Mouse (Mus musculus) mouse embryonic stem cell (cell line): ENCODE data around the gene Arntl.

Source experiments
- in situ Hi-C, 2 experiments: fragments of 300-500 bp; cut with MboI; formaldehyde crosslinking; loops; 1 replicate in 1 of 2; 3 replicates in 1 of 2; pipeline ENCODE4 v1.14.3; 2019 to 2020; ENCODE audit warnings: low sequenced_read_pairs in 2 of 2, low pct_unique_long_range_greater_than_20kb in 1 of 2, mixed read lengths in 1 of 2; ENCODE audit not compliant: unreplicated experiment in 1 of 2

The Arntl gene

DNA sequence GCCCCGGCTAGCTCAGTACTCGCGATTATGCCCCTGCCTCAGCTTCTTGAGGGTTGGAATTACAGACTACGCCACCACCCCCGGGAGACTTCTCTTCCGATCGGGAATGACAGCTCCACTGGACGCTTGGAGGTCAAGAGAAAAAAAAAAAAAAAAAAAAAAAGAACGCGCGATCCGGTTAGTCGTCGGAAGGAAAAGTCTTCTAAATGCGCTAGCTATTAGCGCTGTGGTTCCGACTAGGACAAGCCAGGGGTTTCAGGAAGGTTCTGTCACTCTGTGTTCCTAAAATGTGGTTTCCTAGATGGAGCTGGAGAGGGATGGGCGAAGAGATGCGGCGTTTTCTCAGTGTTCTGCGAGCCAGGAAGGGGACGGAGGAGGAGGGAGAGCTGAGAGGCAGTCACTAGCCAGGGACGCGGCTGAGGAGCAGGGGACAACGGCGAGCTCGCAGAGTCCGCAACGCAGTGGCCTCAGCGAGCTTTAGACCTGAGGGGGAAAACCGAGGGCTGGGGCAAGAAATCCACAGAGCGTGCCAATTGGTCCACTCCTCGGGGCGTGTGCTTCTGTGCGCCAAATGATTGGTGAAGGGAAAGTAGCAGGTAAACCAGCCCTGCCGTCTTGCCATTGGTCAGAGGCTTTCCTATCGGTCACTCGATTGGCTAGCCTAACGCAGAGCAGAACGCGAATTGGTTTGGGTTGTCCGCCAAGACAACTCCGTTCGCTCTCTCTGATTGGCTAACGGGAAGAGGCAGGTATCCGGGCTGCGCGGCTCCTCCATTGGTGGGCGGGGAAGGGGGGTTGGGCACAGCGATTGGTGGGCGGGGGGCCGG, at the start of gene Arntl:
Gene Arntl, plus strand, starts transcription at position 822 of the 827 bp plus-strand sequence.
- in situ Hi-C loops: no loop called here

DNA sequence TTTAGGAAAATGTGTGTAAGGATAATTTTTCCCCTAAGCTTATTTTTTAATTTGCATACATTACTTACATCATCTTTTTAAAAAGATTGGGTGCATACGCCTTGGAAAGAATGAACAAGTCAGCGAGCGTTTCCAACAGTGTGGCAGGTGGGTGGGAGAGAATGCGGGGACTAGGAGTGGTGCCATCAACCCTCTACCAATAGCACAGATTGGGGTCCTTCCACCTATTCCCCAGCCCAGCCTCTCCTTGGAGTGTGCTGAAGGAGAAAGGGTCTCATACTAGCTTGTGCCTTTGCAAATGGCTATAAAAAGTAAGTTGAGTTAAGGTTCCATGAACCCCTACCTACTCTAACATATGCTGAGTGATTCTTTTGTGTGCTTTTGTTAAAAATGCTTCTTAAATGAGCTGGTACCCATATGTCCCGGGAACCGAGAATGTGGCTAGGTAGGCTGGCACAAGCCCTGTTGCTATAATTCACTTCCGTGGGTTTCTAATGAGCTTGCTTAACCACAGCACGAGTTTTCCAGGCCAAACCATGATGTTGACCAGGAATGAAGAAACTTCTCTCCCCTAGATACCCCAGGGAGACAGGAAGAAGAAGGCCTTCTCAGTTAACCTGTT, 46.1 kb upstream of the Arntl start:
- in situ Hi-C loops: no loop called here

DNA sequence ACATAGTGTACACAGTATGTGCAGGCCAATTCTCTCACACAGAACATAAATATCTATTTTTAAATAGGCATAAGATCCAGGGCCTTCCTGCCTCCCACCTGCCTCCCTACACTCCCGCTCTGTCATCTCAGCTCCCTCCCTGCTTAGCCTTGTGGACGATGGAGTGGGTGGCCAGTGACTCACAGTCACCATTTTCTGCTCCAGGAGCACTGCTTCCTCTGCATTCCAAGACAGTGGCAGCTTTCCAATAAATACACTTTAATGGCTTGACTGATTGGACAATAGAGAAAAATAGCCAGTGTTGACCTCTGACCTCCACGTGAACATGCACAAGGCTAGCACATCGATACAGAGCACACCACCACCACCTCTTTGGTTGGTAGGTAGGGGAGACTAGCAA, 42.5 kb upstream of the Arntl start:
- in situ Hi-C loops: no loop called here

DNA sequence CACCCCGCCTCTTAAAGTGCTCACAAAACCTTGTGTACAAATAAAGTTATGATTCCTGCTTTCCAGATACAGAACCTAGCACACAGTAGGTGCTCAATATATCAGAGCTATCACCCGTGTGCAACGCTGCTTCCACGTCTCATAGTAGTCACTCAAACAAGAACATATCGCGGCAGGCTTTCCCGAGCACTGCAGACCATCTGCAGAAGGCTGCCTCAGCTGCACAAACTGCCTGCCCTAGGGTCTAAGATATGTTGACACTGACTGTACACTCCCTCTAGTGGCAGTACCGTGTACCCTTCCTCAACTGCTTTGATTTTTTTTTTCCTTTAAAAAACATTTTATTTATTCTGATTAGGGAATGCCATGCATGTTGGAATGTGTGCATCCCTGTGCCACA, 40.2 kb upstream of the Arntl start:
- in situ Hi-C loops: no loop called here

DNA sequence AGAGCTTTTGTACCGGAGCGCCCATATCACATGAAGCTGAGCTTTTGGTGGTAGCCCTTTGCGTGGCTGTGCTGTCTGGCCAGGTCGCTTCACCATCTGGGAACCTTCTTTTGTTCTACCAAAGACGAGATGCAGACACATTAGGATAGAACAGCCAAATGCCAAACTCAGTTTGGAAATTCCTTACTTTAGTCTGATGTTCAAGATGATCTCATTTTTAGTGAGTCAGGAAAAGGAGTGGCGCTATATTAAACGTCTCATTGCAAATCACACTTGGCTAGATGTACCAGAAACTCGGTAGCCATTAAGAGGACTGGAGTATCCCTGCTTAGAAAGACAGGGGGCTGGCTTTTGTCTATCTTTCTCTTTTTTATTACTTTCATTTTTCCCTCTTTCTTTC, 38.7 kb upstream of the Arntl start:
- in situ Hi-C loops: no loop called here

DNA sequence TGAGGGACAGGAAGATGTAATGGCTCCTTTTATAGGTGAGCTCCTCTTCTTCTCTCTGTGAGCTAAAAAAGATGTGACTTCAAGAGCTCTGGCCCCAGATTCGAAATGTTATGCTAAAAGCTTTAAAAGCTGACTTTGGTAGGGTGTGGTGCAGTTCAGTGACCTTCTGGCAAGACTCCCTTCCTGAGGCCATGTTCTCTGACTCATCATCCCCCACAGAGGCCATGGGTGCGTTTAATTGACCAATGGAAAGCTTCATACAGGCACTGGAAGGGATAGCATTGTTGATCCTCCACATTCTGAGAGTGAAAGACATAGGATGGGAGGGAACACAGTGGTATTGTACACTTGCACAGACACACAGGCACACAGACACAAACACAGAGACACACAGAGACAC, 34.8 kb upstream of the Arntl start:
- in situ Hi-C loops: no loop called here

DNA sequence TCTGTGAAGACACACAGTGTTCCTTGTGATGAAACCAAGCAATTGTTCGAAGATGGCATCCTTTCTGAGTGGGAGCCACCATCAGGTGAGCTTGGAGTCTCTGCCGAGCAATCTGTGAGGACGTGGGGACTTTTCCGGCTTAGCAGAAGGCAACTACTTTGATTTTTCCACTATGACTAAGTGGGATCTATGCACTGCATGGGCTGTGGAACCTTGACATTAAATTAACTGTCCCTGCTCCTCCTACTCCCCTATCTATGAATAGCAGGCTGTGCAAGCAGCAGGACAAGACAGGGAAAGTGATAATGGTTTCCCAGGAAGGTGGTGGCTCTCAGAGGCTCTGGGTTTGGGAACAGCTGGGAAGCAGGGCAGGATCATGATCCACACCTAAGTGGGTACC, 31.8 kb upstream of the Arntl start:
- in situ Hi-C loops: no loop called here

DNA sequence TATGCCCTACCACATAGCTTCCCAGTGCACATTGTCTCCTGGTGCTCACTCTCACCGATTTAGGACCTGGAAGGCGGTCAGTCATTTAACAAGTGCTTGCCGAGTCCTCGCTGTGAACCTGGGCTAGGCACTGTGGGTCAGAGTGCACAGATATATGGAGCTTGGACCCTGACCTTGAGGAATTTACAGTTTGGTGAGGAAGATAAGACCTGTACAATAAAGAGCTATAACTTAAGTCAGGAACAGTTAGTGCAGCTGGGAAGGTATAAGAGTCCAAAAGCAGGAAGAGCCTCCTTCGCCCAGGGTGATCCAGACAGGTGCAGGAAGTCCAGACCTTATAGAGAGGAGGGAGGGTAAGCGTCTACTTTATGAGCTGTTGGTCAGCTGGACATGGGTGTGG, 29.2 kb upstream of the Arntl start:
- in situ Hi-C loops: no loop called here

DNA sequence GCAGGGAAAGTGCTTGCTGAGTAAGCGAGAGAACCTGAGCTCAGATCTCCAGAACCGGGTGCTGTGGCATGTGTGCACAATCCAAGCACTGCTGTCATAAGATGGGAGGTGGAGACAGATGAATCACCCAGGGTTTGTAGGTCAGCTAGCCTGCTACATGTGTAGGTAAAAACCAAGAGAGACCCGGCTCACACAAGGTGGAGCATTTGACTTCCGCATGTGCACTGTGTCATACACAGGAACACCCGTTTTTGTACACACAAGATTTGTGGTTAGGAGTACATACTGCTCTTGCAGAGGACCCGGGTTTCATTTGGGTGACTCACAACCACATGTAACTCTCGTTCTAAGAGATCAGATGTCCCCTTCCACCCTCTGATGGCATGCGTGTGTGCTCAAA, 23.5 kb upstream of the Arntl start:
- in situ Hi-C loops: no loop called here

DNA sequence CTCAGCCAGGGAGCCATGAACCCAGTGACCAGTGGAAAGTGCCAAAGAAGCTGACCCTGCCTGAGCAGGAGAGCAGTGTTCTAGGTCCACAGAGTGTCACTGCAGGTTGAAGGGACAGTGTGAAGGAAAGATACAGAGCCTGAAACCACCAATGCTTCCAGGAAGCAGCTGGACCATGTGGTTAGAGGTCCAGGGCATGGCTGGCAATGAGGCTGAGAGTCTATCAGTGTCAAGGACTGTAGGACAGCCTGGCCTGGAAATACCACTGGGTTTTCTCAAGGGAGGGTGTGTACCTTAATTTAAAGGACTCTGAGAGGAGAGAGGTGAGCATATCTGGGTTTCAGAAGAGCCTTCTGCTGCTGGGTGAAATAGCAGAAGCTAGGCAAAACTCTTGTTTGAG, 22.2 kb upstream of the Arntl start:
- in situ Hi-C loops: no loop called here

DNA sequence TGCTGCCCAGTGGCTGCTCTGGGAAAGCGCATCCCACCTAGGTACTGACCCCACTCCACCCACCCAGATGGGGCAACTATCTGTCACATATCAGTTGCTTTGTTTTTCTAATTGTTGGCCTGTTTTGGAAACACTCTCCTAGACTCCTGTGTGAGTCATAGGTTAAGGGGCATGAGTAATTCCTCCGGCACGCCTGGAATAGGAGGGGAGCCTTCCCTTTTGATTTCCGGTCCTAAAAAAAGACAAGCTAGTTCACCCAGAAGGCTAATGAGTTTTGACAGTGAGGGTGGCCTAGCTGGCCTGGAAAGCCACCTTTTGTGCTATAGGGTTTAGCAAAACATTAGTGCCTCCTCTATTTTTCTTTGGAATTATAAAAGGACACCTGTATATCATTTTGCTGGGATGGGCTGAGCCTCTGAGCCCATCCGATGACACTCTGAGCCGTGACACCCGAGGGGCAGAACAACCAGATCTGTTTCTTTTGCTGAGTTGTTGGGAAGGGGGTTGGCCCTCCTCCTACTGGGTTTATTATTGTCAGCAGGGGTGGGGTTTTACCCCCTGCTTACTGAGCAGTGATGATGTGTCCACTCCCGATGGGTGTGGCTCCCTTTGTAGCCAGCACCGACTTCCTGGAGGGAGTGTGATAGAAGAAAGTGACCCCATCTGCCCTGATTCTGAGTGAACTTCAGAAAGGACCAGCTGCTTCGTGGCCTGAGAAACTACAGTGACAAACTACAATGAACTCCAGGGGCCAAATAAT, 21.0 kb upstream of the Arntl start:
- in situ Hi-C loops: no loop called here

DNA sequence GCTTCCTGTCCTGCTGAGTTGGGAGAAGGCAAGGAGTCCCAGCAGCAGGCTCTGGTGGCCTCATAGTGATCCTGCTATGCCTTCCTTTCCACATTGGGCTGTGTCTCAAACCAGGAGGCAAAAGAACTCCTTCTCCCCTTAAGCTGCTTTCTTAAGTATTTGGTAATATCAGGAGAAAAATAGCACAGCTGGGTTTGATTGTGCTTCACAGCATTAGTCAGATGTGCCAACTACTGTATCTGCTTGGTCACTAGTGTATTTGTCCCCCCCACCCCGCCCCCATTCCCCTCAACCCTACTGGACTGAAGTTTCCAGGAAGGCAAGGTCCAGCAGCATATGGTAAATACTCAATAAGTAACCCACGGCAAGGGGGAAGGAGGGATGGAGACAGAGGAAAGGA, 19.2 kb upstream of the Arntl start:
- in situ Hi-C loops: no loop called here

DNA sequence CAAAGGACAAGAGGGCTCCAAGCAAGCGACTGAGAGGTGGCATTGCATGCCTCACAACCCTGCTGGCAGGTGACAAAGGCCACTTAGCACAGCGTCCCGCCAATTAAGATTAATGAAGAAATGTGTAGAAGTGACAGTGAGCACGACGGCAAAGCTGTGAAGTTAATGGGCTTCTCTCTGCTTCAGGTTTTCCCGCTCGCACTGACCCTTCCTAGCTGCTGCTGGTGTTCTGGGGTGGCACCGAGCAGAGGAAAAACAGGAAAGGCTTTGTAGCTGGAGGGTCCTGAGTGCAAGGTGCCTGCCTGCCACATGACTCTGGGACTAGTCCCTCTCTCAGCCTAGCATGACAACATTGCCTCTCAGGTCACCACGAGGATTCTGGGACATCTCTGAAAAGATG, 18.7 kb upstream of the Arntl start:
- in situ Hi-C loops: no loop called here

DNA sequence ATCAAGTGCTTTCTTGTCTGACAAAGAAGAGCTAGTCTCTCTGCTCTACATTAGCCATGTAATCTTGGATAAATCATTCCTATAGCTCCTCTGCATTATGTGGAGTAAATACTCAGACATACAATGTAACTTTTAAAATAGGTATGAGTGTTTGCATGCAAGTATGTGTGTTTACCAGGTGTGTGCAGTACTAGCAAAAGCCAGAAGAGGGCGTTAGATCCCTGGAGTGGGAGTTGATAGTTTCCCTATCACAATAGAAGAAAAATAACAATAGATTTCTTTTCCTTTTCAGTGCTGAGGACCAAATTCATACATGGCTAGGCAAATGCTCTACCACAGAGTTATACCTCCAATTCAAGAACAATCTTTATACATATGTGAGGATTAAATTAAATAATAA, 15.5 kb upstream of the Arntl start:
- in situ Hi-C loops: no loop called here

DNA sequence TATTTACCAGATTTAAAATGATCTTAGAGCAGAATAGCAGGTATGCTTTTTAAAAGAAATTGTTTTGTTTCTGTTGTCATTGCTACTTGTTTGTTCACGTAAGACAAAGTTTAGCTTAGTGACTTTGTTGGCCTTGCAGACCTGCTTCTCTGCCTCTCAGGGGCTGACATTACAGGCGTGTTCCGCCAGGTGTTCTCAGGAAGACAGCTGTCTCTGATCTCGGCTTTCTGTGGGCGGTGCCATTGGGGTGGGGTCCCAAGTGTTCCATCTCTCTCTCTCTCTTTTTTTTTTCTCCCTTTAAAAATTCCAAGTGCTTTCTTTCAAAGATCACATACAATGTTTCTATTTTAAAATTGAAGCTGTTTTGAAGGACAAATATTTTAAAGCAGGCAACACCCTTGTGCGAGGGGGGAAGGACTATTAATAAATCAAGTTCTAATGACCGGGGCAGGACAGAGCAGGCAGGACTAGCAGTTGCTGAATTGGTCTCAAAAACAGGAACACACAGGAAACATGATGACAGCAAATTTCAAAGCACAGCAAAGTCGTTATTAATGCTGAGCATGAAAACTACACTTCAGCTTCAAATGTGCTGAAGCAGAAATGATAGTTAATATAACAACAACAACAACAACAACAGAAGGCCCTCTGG, 14.4 kb upstream of the Arntl start:
- in situ Hi-C loops: no loop called here

DNA sequence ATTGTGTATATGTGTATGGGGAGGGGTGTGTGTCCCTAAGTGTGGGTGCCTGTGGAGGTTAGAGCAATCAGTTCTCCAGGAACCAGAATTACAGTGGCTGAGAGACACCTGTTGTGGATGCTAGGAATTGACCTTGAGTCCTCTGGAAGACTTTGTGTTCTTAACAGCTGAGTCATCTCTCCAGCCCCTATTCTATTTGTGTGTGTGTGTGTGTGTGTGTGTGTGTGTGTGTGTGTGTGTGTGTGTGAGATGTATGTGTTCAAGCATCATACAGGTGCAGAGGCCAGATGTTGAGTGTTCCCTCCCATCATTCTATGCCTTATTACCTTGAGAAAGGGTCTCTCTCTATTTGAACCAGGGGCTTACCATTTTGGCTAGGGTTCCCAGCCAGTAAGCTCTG, 13.4 kb upstream of the Arntl start:
- in situ Hi-C loops: no loop called here

DNA sequence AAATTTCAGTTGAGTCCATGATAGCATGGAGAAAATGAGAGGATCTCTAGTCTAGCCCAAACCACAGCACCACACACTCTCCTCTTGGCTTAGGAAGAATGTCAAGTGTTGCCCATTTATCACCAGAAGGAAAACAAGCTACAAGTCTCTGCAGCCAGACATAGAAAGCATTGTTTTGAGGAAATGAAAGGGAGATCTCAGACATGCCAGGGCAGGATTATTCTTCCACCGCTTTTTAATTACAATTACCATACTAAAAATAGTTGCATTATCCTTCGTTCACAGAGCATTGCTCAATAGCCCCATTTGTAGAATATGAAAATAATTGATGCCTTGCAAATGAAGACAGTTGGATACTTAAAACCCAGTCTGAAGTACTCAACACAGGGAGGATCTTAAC, 12.0 kb upstream of the Arntl start:
- in situ Hi-C loops: no loop called here

DNA sequence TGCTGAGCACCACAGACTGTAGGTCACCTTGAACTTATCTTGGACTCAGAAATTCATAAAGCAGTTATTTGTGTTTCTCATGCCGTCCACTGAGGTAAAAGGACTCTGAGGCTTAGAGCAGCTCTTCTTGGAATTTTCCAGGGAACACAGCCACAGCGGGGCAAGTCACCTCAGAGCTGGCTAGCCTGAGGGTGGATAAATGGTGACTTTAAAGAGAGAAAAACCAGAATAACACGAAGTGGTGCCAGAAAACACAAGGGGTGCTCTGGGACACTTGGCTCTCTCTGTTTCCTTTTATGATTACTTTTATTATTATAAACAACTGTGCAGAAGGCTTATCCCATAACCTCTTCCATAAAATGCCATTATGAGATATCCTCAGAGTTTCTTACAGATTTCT, 11.1 kb upstream of the Arntl start:
- in situ Hi-C loops: no loop called here

DNA sequence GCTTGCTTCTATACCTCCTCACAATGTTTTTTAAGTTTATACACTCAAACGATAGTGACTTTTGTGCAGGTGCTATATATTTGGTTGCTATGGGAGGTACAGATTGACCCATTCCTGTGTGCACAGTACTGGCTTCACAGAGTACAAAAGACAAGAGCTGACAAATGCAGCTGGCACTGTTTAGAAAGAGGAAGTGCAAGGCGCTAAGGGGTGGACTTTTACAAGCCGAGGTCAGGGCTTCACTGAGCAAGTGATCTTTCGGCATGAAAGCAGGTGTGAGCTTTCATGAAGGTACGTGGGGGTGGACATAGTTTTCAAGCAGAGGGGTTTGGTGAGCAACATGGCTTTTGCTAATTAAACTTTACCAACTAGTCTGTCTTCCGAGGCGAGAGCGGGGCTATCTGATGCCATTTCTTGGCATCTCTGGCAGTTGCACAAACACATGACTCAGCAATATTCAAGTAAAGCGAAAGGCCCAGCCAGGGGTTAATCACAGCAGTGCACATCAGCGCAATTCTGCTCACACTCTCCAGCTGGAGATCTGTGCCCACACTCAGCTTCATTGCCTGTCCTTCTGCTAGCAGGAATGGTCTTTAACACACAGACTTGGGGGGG, 10.0 kb upstream of the Arntl start:
- in situ Hi-C loops: no loop called here
